Mouse (Mus musculus): ENCODE measurements at regions not wholly inside any gene's neighbourhood (a gene's known extent, or its start where the extent isn't known, plus 50 kb on each side); places are given as distances from the start of the nearest gene placed in this dataset.
"Not testable (repeated sequence)": the region's sequence is repeated elsewhere in the genome, so short reads cannot be mapped to it uniquely, and the experiment has no call there.

DNA sequence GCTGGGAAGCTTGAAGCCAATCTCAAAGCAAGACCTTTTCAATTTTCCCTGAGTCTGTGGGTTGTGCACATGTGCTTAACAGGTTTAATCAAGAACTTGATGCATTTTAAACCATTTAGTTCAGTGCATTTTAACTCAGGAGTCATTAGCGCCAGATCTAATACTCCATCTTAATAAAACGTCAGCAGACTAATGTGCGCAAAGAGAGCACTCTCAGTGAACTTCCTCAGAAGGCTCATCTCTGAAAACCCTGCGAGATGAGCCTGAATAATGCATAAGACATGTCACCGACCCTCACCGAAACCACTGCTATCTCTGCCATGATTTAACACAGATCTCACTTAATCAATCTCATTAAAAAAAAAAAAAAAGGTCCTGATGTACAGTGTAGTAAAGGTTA is 309.0 kb downstream of the Phf3 start:
- no peak for DNase-seq (ENCODE audit: low spot score in 2 of 2)

DNA sequence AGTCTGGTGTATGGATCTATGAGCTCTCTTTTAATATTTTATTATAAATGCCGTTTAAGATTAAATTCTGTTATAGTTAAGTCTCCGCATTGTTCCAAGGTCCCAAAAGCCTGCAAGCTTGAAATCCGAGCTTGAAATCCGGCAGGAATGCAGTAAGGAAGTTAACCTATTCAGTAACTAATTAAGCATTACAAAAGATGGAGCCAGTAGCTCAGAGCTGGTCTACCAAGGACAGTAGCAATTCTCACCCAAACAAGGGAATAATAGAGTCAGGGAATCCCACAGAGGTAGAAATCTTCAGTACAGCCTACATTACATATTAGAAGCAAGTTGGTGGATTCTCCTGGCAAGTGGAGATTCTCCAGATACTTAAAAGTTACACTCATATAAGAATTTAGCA is 325.0 kb downstream of the Phf3 start:
- not testable (repeated sequence) for DNase-seq (ENCODE audit: low spot score in 2 of 2)

DNA sequence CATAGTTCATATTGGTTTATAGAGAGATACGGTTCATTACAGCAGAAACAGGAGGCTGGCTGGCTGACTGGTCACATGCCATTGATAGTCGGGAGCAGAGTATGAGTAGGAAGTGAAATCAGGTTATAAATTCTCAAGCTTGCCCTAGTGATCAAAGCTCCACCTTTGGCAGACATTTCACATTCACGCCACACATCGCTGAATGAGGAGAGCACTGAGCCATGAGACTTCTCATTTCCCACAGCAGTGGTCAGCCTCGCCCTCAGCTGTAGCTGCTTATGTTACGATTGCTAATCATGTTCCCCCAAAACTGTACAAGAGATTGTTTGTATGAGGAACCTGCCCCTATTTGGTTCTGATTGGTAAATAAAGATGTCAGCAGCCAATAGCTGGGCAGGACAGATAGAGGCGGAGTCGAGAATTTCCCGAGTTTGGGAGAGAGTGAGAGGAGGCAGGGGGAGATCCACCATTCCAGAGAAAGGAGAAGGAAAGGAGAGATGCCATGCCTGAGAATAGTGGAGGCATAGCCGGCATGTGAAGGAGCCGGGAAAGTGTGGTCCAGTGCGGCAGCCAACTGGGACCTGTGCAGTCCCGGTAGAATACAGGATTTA is 333.5 kb downstream of the Phf3 start:
- DNase-seq (ENCODE audit: low spot score in 2 of 2), result no peak

DNA sequence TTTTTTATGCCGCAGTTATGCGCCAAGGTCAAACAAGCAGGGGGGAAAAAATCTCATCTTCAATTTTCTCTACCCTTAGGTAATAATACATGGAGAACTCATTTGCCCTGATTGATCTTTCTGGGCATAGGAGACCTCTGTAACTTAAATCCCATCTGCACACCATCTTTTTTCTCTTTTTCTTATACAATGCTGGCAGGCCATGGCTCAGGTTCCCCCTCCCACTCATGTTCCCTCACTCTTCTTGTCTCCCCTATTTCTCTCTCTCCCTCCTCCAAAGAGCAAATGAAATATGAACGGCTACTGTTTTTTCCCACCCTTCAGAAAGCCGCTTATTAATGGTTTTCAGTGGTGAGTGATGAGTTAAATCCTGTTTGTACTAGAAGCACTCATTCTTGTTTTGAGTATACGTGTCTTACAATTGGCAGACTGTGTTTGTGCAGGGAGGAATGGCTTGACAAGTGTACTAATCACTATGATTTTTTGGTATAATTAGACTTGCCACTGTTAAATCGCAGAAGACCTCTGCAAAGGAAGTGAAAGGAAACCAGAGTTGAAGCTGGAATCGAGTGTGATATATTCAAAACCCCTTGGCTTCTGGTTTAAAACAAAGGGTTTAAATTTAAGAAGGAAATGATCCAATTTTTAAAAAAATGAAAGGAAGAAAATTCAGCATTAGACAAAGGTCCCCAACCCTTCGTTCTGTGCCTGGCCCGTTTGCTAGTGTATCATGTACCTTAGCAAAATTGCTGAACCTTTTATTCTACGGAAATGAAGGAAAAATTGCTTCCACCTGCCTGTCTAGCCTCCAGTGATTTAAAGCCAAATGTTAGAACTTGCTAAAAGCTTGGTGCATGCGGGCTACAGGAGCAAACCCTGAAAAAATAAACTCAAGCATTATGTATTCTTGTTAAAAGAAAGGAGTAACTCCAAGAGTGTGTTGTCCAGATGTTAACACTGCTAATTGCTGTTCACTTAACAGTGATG is 336.4 kb downstream of the Phf3 start:
- no peak for DNase-seq (ENCODE audit: low spot score in 2 of 2)

DNA sequence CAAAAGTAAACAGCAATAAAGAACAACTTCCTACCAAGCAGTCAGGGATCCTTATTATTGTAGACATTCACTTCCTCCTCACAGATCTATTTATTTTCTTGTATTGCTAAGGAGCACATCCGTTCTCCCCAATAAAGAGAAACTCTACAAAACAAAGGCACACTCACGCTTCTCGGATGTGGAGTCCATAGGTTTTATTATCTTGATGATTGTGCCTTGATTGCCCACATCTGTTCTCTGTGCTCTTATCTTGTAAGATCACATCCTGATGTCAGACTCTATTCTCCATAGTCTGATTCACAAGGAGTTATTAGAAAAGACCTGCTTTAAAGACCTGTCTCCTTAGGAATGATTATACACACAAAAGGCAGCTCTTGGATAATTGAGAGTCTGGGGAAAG is 356.4 kb downstream of the Phf3 start:
- no peak for DNase-seq (ENCODE audit: low spot score in 2 of 2)

DNA sequence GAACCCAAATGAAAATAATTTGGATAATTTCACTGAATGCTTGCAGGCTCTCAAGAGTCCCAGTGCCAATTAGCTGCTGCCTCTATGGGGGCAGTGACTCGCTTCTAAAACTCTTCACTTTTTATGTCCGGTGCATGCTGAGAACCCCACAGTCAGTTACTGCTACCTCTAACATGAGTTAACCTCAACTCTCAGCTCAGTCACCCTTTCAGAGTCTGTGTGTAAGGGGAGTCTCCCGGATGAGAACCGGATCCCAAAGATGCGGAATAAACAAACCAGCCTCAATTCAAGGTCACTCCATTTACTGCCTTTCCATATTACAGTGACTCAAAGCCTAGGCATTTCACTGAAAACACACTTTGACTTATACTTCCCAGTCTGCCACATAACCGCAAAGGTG is 357.9 kb downstream of the Phf3 start:
- no peak for DNase-seq (ENCODE audit: low spot score in 2 of 2)

DNA sequence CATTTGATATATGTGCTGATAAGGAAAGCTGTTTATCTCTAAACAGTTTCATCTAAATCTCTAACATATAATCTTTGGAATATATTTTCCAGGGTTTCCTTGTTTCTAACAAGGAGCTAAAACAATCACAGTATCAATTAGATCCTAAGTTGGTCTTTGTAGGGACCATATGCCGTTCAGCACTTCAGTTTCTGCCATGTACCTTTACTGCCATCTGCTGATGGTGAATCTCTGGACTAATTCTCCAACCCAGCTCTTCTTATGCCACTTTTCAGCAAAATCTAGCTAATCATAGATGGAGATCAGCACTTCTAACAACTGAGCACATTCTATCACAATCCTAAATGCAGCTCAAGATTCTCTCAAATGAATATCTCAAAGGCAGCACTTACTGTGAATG is 370.5 kb downstream of the Phf3 start:
- DNase-seq (ENCODE audit: low spot score in 2 of 2), result peak; percentile 10 to 39

DNA sequence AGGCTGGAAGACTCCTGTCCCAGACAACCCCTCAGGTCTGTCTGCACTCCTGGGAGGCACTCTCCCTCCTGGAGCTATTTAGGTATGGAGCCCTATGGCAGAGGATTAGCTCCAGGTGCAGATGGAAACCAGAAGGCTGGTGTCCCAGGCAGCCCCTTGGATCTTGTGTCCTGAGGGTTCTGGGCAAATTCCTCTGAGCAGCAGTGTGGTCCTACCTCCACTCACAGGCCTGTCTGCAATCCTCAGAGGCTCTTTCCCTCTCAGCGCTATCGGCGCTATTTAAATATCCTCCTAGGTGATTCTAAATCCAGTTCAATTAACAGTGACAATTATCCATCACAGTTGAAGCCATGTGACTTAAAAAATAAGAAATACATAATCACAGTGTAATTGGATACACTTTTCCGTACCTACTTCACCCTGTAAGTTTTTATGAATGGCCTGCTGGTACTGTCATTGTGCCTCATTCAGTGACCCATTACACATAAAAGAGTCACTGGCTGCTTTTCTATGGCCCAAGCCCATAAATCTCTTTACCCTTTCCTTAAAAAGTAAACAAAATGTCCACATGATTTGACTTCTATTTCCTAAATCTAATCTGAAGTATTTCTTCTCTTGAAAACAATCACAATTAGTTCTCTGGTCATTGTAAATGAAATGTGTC is 413.3 kb downstream of the Phf3 start:
- no peak for DNase-seq (ENCODE audit: low spot score in 2 of 2)

DNA sequence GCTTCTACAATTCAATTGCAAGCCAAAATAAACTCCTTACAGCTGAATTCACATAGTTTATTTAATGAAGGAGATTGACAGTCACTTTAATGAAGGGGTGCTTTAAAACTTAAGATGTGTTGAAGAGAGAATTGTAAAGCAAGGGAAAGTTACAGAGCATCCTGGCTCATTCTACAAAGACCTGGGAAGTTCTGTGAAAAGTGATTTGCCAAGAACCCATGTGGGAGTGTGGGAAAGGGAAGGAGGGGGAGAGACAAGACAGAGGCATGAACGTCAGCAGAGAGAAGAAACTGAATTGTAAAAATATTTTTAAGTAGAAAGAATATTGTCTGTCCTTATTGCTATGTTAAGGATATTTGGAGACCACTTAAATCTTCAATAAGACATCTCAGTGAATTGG is 435.8 kb downstream of the Phf3 start:
- peak in 1 of 2 experiments; percentile 11 for DNase-seq (ENCODE audit: low spot score in 2 of 2)

DNA sequence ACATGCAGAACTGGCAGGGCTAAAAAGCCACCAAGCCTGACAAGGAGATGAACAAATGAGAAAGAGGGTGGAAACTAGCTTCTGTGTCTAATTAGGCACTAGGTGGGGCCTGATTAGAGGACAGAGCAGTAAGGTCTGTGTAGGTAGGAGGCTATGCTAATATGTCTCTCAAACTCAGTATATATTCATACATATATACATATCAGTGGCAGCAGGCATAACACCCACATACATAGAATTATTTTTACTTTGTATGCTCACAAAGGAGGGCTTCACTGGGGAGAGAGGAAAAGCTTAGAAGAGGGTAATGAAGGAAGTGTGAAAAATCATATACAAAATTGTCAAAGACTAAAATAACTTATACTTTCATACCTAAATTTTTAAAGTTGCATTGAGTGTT is 457.1 kb downstream of the Phf3 start:
- peak in 1 of 2 experiments; percentile 24 for DNase-seq (ENCODE audit: low spot score in 2 of 2)

DNA sequence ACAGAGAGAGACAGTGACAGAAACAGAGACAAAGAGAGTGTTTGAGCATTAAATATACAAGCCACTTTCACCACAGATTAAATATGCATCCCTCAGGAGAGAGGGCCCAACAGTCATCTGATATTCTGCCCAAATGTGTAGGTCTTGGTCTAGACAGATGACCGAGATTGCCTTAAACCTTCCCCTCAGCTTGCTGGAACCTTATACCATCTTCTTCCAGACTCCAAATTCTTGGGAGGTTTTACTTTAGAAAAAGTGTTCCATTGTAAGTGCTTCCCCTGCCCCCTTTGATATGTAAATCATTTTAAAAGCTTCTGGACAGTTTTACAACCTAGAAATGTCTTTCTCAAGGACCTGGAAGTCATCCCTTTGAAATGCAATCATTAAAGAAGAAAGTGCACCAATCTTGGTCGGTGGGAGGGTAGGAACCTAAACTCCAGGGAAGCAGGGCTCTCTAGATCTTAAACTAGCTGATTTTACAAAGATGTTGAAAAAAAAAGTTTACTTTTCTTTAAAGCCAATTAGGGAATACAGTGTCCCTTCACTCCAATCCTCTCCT is 458.8 kb downstream of the Phf3 start:
- no peak for DNase-seq (ENCODE audit: low spot score in 2 of 2)
